Mouse (Mus musculus) fibroblast of lung, adult 2 months (primary cell): ENCODE results near the gene Lrig1.
A peak's percentile ranks its signal among the peaks of the same experiment; 100 is the strongest.

ENCODE experiments used
- DNase-seq: peaks from one replicate; pipeline ENCODE4 v3.0.0-alpha.2; 2011; ENCODE audit warnings: low read depth

The Lrig1 gene

GRCm38 (mm10) chr6:94618671-94619070 lies 81.3 kb downstream of the Lrig1 start:
- DNase-seq: peak; percentile 66

GRCm38 (mm10) chr6:94615936-94616335 lies 84.0 kb downstream of the Lrig1 start:
- DNase-seq: no peak

GRCm38 (mm10) chr6:94614346-94614745 lies 85.6 kb downstream of the Lrig1 start:
- DNase-seq: no peak

GRCm38 (mm10) chr6:94613235-94613895 lies 86.6 kb downstream of the Lrig1 start:
- no peak for DNase-seq

GRCm38 (mm10) chr6:94604546-94604945 lies 95.4 kb downstream of the Lrig1 start:
- DNase-seq: no peak

GRCm38 (mm10) chr6:94604072-94604471 lies 95.9 kb downstream of the Lrig1 start:
- no peak for DNase-seq

GRCm38 (mm10) chr6:94601811-94602210 lies 98.1 kb downstream of the Lrig1 start:
- no peak for DNase-seq

GRCm38 (mm10) chr6:94601101-94601500 lies 98.9 kb downstream of the Lrig1 start:
- DNase-seq: no peak

GRCm38 (mm10) chr6:94599016-94599415 lies 100.9 kb downstream of the Lrig1 start:
- DNase-seq: no peak

- DNase-seq: no peak
Measured at GRCm38 (mm10) chr6:94598421-94598820, 101.5 kb downstream of the Lrig1 start.

- no peak for DNase-seq
Measured at GRCm38 (mm10) chr6:94596761-94597485, 103.0 kb downstream of the Lrig1 start.

GRCm38 (mm10) chr6:94596051-94596760 lies 103.8 kb downstream of the Lrig1 start:
- no peak for DNase-seq

GRCm38 (mm10) chr6:94595206-94595605 lies 104.8 kb downstream of the Lrig1 start:
- no peak for DNase-seq

- DNase-seq: no peak
Measured at GRCm38 (mm10) chr6:94594711-94595110, 105.2 kb downstream of the Lrig1 start.

- no peak for DNase-seq
Measured at GRCm38 (mm10) chr6:94594096-94594665, 105.8 kb downstream of the Lrig1 start.

- DNase-seq: no peak
Measured at GRCm38 (mm10) chr6:94592710-94593109, 107.2 kb downstream of the Lrig1 start.

- DNase-seq: no peak
Measured at GRCm38 (mm10) chr6:94592243-94592642, 107.7 kb downstream of the Lrig1 start.

- no peak for DNase-seq
Measured at GRCm38 (mm10) chr6:94588365-94588764, 111.6 kb downstream of the Lrig1 start.

GRCm38 (mm10) chr6:94584976-94585375 lies 115.0 kb downstream of the Lrig1 start:
- DNase-seq: no peak

GRCm38 (mm10) chr6:94584147-94584695 lies 115.7 kb downstream of the Lrig1 start:
- DNase-seq: no peak

- DNase-seq: no peak
Measured at GRCm38 (mm10) chr6:94582055-94582454, 117.9 kb downstream of the Lrig1 start.

GRCm38 (mm10) chr6:94577991-94578390 lies 122.0 kb downstream of the Lrig1 start:
- DNase-seq: no peak
